Mouse (Mus musculus): ENCODE measurements around the gene Xylt1.

Xylt1 gene

DNA sequence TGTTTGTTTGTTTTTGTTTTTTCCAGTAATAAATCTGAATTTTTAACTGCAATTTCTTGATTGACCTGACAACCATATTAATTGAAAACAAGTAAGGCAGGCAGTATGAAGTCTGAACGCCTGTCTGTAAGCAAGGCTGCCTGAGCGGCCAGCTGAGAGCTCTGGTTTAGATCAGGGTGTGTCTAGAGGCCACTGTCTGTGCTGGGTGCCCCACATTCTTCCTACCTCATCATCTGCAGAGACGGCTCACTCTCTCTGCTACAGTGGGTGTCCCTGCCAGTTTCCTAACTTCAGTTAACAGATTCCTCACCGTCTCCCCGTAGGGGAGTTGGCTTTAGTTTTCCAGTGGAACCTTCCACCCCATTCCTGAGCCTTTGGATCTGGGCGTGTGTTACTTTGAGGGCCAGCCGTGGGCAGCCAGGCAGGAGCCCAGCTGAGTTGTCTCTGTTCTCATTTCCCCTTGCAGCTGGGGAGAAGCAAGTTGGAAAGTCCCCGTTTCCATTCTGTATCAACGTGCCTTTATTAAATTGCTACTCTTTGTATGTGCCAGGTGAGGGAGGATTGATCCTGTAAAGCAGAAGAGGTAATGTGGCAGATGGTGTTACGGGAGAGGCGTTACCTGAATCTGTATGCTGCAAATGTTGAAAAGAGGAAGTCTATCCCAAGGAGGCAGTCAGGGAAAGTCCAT lies 187.0 kb downstream of the Xylt1 start:
- no peak for DNase-seq

DNA sequence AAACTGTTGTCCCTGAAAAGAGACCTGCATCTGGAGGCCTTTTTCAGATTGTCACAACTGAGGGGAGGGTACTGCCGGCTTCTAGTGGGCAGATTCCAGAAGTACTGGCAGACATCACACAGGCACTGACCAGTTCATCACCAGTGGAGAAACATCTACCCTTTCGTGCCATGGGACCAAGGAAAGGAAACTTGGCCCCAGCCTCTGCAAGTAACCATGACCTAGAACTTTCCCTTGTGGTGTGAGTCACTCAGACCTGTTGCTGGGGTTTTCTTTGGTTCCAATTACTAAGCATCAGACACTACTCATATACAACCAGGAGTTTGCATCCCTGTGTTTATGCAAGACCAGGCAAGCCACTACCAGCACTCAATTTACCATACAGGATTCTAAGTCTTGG lies 190.4 kb downstream of the Xylt1 start:
- DNase-seq: no peak

- no peak for DNase-seq
These were observed 190.9 kb downstream of the Xylt1 start for GRCm38 (mm10) chr7:117571713-117572112.

DNA sequence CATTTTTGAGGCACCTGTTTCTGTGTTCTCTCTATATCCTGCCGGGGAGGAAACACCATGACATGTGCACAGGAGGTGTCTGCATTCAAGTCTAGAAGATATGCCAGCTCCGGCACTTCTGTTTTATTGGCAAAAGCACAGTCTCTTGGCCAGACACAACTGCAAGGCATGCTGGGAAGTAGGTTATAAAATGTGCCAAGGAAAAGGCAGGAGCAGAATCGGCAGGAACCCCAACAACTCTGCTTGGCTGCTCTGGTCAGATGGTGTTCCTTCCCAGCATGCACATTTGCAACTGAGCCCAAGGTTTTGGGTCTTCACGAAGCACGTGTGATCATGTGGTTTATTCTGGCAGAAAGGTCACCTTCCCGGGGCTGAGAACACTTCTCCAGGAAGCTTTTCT lies 192.4 kb downstream of the Xylt1 start:
- no peak for DNase-seq

DNA sequence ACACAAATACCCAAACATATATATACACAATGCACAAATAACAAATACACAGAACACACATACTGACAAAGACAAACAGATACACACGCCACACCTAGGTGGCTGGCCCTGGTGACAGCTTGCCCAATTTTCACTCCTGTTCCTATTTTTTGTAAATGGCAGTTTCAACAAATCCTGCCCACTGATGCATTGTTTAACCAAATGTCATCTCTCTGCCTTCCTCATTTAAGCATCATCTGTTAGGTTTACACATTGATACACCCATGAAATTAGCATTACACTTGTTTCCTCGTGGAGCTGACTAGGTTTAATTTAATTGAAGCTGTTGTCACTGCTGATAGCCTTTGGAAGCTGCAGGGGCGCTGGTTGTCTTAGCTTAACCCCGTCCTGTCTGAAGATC lies 194.6 kb downstream of the Xylt1 start:
- no peak for DNase-seq

DNA sequence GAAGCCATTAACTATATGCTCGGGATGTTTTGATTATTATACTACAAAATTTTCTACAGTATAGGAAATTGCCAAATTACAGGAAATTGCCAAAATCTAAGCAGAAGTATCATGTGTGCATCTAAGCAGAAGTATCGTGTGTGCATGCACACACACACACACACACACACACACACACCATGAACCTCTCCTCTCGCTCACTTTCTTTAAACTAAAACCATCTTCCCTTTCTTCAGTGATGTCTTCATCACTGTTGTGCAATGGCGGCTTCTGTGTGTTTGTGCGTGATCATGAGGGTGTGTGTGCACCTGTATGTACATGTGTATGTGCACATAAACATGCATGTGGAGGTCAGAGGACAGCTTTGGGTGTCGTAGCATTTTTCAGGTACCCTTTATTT lies 196.3 kb downstream of the Xylt1 start:
- no peak for DNase-seq

- peak; percentile 18 for DNase-seq
These were observed 204.4 kb downstream of the Xylt1 start for GRCm38 (mm10) chr7:117585164-117585563.

DNA sequence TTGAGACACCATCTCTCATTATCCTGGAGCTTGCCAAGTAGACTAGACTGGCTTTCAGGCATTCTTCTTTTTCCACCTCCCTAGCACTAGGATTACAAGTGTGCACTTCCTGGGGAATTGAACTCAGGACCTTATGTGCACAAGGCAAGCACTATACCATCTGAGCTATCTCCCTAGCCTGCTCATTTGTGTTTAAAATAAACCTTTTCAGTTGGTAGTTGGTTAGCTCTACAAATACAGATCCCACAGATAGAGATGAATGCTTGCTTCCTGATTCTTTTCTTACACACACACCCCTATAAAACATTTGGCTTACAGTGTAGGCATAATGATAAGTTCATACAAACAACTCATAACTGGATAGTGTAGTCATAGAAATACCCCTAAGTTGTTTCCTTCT lies 206.0 kb downstream of the Xylt1 start:
- DNase-seq: no peak

- no peak for DNase-seq
These were observed 206.6 kb downstream of the Xylt1 start for GRCm38 (mm10) chr7:117587234-117587929.

GRCm38 (mm10) chr7:117588426-117588825 lies 207.6 kb downstream of the Xylt1 start:
- DNase-seq: no peak

- DNase-seq: no peak
These were observed 208.6 kb downstream of the Xylt1 start for GRCm38 (mm10) chr7:117589359-117589758.

DNA sequence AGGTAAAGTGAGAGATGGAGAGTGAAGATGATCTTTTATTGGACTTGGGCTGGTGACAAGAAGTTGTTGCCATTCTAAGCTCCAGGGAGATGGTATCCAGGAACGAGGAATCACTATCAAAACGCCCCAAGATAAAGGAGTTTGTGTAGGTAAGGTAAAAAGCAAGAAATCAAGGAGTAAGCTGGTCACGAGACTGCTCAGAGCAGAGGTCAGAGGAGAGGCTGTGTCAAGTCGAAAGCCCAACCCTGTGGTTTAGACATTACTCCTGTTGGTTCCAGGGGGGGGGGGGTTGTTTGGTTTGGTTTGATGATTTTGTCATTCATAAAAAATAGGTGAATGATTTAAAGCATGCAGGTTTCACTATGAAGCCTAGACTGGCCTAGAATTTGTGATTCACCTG lies 209.0 kb downstream of the Xylt1 start:
- DNase-seq: no peak

- no peak for DNase-seq
These were observed 213.4 kb downstream of the Xylt1 start for GRCm38 (mm10) chr7:117594191-117594590.

DNA sequence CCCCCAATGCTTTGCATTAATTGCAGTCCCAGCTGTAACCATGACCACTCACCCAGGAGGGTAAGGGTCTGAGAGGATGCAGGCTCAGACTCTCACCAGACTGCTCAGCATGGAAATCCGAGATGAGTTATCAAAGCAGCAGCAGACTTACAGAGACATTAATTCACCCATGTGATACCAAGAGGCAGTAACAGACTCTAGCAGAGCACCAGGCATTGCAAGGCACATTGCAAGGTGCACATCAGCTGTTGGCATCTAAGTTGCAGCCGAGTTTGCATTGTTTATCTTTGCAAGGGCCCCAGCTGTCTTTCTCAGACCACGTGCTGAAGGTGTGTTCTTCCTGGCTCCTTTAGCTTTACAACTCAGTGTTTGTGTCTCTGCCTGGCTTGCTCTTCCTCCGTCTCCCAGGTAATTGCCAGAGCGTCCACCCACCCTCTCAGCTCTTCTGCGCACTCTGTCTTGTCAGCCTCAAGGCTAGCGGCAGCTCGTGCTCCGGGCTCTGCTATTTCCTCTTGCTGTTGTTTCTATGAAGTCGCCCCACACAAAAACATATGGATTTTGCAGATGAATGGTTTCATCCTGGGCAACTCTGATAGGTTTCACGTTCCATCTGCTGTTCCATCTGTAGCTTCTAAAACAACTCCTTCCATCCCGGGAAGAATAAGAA lies 214.4 kb downstream of the Xylt1 start:
- DNase-seq: no peak

DNA sequence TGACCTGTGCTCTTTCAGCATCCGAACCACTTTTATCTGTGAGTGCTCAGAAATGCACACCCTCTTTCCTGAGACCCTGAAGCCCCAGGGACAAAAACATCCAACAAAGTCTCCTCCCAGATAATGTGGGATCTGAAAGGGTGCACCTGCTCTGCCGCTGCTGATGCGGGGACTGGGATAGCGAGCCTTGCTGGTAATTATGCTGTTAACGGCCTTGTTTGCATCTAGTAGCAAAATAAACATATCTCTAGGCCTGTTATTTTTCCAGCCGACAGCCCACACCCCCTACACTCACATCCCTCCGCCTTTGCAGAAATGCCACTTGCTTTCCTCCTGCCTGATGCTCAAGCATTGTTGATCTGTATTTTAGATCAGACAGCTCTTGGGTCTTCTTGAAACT lies 219.7 kb downstream of the Xylt1 start:
- no peak for DNase-seq

GRCm38 (mm10) chr7:117610439-117610838 lies 229.7 kb downstream of the Xylt1 start:
- DNase-seq: no peak

GRCm38 (mm10) chr7:117612788-117613473 lies 232.2 kb downstream of the Xylt1 start:
- DNase-seq: no peak

- DNase-seq: no peak
These were observed 233.0 kb downstream of the Xylt1 start for GRCm38 (mm10) chr7:117613796-117614195.

- DNase-seq: no peak
These were observed 233.6 kb downstream of the Xylt1 start for GRCm38 (mm10) chr7:117614346-117614745.

GRCm38 (mm10) chr7:117614851-117615250 lies 234.1 kb downstream of the Xylt1 start:
- no peak for DNase-seq

- DNase-seq: no peak
These were observed 235.5 kb downstream of the Xylt1 start for GRCm38 (mm10) chr7:117616277-117616676.

DNA sequence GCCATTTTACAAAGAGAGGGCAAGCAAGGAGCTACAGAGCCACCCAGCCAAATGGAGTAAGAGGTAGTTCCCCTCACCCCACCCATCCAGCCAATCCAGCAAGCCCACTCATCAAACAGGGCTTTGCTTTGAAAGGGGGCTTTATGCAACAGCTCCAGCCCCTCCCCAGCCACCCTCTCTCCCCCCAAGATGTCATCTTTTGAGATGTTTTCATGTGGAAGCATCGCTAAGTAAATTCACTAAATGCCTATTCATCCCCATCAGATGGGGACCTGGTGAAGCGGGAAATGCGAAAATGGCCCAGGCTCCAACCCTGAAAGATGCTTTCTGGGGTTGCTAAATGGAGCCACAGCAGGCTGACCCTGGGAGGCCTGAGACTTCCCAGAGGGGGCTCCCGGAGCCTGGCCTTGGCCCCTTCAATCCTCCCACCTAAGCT lies 238.0 kb downstream of the Xylt1 start:
- DNase-seq: no peak

DNA sequence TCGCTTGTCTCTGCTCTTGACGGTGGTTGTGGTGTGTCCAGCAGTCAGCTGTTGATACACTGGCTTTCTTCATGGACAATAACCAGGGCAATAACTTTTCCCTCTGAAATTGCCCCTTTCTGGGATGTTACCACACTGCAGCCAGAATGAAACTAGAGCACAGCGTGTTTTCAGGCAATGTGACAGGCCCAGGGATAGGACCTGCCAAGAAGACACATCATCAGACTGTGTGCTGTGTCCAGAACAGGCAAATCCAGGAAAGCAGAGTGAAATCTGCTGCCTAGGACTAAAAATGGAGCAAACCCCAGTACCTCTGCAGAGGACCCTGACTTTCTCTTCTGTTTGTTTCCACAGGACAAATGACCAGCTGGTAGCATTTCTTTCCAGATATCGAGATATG lies 240.8 kb downstream of the Xylt1 start:
- DNase-seq: no peak

- DNase-seq: no peak
These were observed 242.0 kb downstream of the Xylt1 start for GRCm38 (mm10) chr7:117622769-117623168.

Measured in cerebellum, adult 9-10 months (tissue).